Mouse (Mus musculus): Measurements from ENCODE around the gene Ttc30a1. TPM values are rescaled to one million over a fixed set of nuclear protein-coding genes. Genes with fewer than 3 reads are reported as not detected.
"Not testable (repeated sequence)": the region's sequence is repeated elsewhere in the genome, so short reads cannot be mapped to it uniquely, and the experiment has no call there.

Gene Ttc30a1
- polyA plus RNA-seq, 1 experiment: not detected

DNA sequence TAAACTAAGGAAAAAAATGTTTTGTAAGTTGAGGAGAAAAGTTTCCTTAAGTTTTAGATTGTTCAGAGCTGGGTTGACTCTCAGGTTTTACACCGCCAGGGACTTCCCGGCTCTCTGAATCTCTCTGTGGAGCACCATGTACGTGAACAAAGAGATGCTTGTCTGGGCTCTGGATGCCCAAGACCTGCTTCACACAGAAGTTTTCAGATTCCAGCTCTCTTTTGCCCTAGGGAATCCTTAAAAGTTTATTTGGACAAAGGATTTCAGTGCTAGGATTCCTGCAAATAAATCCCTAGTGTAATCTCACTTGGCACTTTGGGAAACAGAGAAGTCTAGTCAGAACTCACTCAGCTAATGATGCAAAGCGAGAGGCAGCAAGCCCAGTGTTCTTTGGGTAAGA, 7.9 kb upstream of the Ttc30a1 start:
- TF ChIP-seq GATA1 (IDR thresholded peaks at IDR 0.05; ENCODE audit: low read length): no peak

DNA sequence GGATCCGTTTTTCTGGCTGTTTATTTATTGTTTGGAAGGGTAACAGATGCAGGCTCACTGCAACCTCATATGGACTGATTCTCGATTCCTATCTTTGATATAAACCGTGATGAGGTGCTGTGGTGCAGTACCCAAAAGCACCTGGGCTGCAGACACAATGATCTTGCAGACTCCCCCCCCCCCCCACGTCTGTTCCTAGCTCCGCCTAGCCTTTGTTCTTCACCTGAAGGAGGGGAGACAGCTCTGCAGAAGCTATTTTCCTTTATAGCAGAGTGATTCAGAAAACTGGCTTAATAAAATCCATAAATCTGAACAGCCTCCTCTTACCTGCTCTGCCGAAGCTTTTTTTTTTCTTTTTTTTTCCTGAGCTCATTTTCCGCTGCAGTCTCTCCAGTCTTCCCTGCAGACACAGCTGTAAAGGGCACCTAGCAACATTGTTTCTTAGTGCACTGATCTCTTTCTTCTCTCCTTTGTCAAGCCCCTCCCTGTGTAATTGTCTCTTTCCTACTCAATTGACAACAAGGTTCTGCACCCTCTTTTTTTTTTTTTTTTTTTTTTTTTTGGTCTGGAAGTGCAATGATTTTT, 7.1 kb upstream of the Ttc30a1 start:
- TF ChIP-seq GATA1 (IDR thresholded peaks at IDR 0.05; ENCODE audit: low read length): no peak

DNA sequence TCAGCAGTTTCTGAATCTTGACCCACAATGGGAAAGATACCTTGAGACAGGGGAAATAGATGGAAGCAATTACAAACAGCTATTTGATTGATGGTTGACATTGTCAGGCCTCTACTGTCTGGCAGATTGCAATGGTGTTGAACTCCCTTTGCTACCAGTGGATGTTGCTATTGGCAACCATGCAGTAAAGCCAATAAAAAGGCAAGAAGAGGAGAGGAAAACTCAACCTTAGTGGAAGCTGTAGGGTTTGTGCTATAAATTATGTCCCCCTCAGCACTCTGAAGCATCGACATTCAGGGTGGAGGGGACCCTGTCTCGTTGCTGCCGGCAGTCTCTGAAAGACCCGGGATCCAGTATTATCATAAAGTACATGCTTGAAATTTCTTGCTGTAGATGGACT, 6.6 kb upstream of the Ttc30a1 start:
- TF ChIP-seq GATA1 (IDR thresholded peaks at IDR 0.05; ENCODE audit: low read length): no peak

DNA sequence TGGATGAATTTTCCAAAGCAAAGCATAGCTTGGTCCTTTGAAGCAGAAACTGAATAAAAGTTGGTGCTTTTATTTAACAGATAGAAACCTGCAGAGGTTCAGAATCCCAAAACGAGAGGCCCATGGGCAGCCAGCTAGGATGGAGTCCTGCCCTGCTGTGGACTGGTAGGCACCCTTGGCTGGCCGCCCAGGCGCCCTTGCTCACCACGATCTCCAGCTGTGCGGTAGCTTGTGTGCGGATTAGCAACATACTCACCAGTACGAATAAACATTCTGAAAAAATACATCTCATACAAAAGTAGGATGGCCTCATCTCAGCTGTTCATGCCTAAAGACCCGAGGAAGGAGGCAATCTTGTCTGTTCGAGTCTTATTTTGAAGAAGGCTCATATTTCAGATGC, 6.0 kb upstream of the Ttc30a1 start:
- no peak for TF ChIP-seq GATA1 (IDR thresholded peaks at IDR 0.05; ENCODE audit: low read length)

DNA sequence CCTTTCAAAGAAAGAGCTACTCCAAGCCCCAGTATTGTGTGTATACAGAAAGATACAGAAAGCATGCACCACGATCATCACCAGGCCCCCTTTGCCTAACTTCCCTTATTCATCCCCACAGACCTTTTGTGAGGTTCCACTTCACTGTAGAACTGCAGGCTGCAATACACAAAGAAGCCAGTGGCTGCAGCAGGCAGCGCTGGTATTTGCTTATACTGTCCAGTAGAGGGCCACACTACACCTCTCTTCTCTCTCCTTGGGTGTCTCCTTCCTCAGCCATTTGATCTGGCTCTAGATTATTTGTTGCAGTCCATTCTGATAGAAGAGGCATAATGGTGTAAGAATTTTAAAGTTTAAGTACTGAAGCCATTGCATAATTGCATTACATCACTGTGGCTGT, 3.4 kb upstream of the Ttc30a1 start:
- TF ChIP-seq GATA1 (IDR thresholded peaks at IDR 0.05; ENCODE audit: low read length): no peak

DNA sequence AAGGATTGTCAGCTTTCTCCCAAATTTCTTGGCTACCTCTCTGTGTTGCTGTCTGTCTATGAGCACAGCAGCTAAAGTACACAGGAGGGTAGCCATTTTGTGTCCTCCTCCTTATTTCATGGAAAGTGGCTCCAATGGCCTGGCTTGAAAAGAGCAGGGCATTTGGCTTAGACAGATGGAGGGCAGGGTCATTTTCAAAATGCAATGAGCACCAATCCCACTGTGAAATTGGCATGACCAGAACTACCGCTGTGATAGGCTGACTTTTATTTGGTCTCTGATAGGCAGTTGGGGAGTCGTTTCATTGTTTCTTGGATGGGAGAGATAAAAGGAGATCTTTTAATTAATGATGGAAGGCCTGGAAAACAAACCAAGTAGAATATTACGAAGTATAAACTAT, 2.1 kb upstream of the Ttc30a1 start:
- no peak for TF ChIP-seq GATA1 (IDR thresholded peaks at IDR 0.05; ENCODE audit: low read length)

DNA sequence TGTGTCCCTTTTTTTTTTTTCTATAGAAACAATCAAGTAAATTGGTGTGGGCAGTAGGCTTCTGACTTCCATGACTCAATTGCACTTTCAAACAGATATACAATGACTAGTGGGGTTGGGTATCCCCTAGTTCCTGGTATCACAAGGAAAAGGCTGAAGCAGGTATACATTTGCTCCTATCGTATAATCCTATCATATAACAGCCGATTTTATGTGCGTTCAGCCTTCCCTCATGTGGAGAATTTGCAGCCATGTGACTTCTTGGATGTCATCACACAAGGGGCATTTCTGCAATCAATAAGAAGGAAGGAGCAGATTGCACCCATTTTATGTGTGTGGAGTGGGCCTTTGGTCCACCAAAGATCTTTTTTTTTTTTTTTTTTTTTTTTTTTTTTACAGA, 1.3 kb upstream of the Ttc30a1 start:
- TF ChIP-seq GATA1 (IDR thresholded peaks at IDR 0.05; ENCODE audit: low read length): no peak

DNA sequence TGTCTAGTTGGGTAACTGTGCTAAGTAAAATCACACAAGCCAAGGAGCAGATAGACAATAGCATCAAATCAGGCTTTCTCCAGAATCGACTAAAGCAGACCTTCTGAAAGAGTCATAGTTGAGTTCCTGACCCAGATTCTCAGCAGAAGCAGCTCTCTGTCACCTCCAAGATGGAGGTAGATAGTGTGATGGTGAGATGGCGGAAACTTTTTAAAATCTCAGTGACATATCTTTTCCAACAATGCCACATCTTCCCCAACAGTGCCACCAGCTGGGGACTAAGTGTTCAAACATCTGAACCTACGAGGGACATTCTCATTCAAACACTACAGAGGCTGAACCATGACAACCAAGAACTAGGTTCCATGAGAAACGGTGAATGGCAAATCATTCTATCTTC, 859 bp upstream of the Ttc30a1 start:
- no peak for TF ChIP-seq GATA1 (IDR thresholded peaks at IDR 0.05; ENCODE audit: low read length)

DNA sequence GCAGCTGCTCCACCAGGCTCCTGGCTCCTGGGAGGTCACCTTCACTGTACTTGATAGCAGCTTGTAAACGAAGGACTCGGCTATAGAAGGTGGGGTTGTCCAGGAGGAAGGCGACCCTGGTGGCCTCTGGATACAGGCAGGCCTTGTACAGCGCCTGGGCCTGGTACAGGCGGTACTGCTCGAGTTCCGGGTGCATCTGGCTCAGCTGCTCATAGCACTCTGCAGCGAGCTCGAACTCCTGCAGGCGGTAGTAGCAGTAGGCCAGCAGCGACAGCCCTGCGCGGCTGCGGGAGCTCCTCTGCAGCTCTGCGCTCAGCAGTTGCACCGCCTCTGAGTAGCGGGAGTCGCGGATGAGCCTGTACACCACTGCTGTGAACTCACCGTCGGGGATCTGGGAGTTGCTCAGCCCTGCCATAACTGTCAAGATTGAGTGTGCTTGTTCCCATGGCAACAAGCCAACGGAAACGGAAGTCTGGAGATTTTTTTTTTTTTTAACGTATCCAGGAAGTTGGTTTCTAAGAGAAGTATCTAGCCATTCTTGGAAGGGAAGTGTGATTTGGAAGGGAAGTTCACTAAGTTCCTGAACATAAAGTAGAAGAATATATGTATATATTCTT, 3.9 kb downstream of the Ttc30a1 start, which contains the start of gene Ttc30a2:
Gene Ttc30a2 (minus strand): TSS at position 419 of the 617 bp plus-strand sequence.
- TF ChIP-seq GATA1 (IDR thresholded peaks at IDR 0.05; ENCODE audit: low read length): not testable (repeated sequence)

DNA sequence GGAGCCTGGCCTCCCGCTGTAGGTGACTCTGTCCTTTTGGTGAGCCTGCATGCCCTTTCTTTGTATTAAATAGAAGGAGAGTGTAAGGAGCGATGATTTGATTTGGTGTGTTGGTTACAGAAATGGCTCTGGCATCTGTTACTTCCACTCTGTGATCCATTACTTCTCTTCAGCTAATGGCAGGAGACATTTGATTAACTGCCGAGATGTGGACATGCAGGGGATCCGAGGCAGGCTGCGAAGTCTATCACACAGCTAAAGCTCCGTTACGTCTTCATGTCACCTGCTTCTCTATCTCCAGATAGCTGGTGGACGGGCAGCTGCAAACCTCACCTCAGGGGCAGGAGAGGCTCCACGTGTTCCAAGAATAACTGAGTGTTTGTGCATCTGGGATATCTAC, 7.6 kb downstream of the Ttc30a1 start:
- no peak for TF ChIP-seq GATA1 (IDR thresholded peaks at IDR 0.05; ENCODE audit: low read length)

DNA sequence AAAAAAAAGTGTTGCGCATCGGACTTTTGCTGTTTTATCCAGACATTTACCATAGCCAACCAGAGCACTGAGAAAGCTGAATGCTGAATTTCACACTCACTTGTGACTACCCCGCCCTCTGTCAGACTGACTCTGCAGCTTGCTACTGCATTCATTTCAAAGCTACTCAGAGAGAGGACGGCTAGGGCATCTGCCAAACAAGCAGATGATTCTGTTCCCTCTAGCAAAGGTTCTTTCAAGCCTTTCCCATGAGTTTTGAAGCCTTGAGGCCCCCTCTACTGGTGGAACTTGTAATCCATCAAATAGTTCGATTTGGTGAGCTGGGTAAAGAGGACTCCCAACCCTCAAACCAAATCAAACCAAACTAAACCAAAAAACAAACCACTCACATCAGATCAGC, 16.8 kb downstream of the Ttc30a1 start:
- no peak for TF ChIP-seq GATA1 (IDR thresholded peaks at IDR 0.05; ENCODE audit: low read length)

DNA sequence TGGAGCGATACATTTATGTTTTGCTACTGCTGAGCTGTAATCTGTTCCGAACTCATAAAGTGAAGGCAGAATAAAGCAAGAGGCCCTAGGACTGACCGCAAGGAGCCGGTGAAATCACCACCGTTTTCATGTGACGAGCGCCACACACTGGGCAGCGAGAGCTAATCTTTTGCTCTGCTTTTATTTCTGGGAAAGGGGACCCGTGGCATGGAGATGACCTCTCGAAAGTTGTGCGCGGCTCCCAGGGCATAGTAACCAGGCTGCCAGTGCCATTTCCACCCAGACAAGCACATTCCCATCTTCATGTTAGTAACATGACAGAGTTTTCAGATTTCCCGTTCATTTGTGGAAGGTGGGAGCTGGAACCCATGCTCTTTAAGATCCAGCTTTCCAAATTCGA, 17.3 kb downstream of the Ttc30a1 start:
- TF ChIP-seq GATA1 (IDR thresholded peaks at IDR 0.05; ENCODE audit: low read length): no peak

DNA sequence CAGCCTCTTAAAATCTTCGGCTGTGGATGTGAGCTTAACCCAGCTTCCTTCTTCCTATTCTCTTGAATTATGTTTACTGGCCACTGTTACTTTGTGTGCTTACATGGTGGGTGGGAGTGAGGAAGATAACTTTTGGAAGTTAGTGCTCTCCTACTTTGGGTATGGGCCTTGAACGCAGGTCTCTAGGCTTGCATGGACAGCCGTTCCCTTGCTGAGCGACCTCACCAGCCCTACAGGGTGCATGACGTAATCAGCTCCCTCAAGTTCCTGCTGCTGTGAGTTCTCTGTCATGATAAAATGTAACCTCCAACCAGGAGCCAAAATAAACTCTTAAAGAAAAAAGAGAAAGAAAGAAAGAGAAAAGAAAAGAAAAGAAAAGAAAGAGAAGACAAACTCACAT, 17.7 kb downstream of the Ttc30a1 start:
- TF ChIP-seq GATA1 (IDR thresholded peaks at IDR 0.05; ENCODE audit: low read length): no peak

DNA sequence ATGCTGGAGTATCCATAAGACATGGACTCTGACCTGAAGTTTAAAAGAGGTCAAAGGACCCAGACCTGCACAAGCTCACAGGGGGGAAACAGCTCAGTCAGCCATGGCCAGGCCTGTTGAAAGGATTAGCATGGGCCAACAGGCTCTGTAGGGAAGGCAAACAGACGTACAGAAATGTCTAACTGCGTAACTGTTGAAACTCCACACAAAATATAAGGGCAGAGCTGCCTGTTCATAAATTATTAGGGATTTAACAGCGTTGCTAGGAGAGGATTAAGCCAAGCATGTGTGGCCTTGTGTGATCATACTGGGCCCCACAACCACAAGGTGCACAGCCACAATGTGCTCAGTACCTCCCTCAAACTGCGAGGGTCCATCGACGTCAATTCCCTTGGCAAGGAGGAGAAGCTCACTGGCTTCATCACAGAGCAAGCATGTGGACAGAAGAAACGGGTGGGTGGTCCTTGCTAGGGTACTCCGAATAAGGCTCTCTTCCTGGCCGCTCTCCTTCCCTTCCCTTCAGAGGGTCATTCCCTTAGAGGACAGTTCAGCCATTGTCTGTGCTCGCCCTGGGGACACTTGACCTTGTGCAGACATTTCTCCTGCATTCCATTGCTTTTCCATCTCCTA, 18.4 kb downstream of the Ttc30a1 start:
- TF ChIP-seq GATA1 (IDR thresholded peaks at IDR 0.05; ENCODE audit: low read length): no peak

DNA sequence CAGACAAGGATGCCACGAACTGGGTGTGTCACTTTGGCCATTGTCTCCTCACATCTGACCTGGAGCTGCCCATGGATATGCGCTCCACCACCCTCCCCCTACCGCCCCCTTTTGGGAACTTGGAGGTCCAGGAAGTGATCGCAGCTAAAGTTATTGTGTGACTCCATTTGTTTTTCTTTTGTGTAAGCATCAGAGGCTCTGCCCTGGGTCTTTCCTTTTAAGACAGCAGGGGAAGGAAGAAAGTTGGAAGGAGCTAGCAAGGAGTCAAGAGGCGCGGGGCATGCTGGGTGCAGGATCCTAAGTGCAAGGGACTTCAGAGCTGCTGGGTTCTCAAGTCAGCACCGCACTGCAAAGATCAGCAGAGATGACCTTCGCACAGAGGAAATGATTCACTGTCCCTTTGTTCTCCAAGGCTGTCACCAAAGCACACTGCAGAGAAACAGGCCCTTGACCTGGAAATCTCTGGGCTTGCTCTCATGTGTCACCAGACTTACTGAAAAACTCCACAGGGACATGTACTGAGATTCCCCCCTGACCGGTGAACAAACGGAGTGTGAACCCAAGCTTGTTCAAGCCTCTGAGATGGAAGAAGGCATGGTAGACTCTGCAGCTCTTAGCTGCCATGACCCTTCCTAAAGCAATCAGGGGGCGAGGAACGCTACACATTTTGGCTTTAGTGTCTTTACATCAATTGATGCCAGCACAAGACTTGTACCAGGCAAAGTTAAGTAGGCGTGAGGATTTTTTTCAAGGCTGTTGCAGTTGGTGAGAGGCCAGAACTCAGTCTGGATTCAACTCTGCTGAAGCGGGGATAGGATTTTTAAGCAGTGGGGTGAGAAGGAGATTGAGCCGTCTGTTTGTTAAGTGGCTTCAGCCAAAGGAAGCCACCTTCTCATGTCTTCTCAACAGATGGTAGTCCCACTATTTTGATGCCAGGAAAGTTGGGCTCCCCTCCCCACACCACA, 21.1 kb downstream of the Ttc30a1 start:
- no peak for TF ChIP-seq GATA1 (IDR thresholded peaks at IDR 0.05; ENCODE audit: low read length)

DNA sequence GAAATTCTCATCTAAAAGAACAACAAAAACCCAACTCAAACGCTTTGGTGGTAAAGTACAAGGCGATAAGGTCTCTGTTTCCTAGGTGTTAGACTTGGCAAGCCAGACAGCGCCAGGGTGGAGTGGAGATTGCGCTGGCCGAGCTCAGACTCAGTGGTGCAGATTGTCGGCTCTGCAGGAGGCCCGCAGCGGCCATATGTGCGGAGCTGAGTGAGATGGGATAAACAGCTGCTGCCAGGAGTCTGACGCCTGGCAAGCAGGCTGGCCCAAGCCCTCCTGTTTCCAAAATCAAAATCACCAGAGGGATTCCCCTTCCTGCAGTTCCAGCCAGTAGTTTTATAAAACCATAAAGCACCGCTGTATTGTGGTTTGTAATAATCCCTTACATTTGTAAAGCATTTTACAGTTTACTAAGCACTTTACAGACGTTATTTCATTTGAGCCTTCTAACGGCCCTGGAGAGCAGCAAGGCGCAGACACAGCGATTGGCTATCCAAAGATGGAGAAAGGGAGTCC, 21.9 kb downstream of the Ttc30a1 start:
- no peak for TF ChIP-seq GATA1 (IDR thresholded peaks at IDR 0.05; ENCODE audit: low read length)

All from G1E-ER4 (cell line).